Mouse (Mus musculus) E14TG2a.4 (cell line): ENCODE data around the gene St5.

Experiments used
- CTCF ChIP-seq: conservative IDR thresholded peaks from 2 replicates; pipeline ENCODE4 v1.5.1; 2014; ENCODE audit warnings: low read length
- NANOG ChIP-seq: IDR thresholded peaks from 2 replicates; pipeline ENCODE4 v1.6.1; 2014; ENCODE audit warnings: borderline replicate concordance, low read length, mixed read lengths
- POU5F1 ChIP-seq: IDR thresholded peaks from 2 replicates; pipeline ENCODE4 v1.6.1; 2014; ENCODE audit warnings: low read length, borderline replicate concordance

DNA sequence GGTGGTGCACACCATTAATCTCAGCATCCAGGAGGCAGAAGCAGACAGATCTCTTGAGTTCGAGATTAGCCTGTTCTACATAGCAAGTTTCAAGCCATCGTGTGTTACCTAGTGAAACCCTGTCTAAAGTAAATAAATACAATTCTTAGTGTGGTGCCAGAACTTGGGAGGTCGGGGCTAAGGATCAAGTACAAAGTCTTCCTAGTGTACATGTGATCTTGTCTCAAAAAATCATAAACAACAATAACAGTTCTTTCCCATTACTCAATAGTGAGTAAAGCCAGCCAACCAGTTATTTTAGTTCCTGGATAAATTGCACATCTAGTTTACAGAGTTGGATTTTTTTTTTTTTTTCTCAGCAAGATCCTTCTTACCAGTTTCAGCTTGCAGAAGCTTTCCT, 1.1 kb upstream of the St5 start:
- TF ChIP-seq CTCF (no peak), NANOG (no peak), POU5F1 (no peak)
